Mouse (Mus musculus) spleen, adult 2 months (tissue): ENCODE results near the gene Ccdc137.

Source experiments
- CTCF ChIP-seq: fragments of 200-500 bp; IDR thresholded peaks from 2 replicates; pipeline ENCODE4 v1.5.1; 2011; ENCODE audit warnings: mild to moderate bottlenecking, inconsistent platforms; ENCODE audit not compliant: insufficient read depth, insufficient read length, insufficient replicate concordance; ENCODE audit errors: extremely low read depth
- POLR2A ChIP-seq: fragments of 200-500 bp; IDR thresholded peaks from 2 replicates; pipeline ENCODE4 v1.6.1; 2011; ENCODE audit warnings: low read depth, low read length, inconsistent platforms

DNA sequence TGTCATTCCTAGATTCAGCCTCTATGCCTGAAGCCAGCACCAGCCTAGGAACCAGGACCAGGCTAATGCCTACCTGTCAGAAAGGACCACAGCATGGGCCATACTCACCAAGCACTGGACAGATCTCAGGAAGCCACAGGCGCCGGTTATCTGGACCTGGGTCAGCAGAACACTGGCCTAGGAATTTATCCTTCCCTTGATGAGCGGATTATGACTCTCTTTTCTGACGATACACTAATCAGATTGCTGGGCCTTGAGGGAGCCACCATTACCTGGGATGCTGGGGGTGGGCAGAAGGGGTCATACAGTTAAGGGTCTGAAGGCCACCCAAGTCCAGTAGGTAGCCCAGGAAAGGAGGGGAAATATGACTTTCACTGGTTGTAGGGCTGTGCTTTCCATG lies 4.6 kb upstream of the Ccdc137 start, which contains the start of gene Pde6g:
- TF ChIP-seq CTCF (no peak), POLR2A (no peak)
